Mouse (Mus musculus) heart, postnatal 36 days (tissue): Measurements from ENCODE around the gene Acot10. TPM values are rescaled to one million over a fixed set of nuclear protein-coding genes. Genes with fewer than 3 reads are reported as not detected.
"Not testable (repeated sequence)": the region's sequence is repeated elsewhere in the genome, so short reads cannot be mapped to it uniquely, and the experiment has no call there.

Source experiments
- DNase-seq, 2 experiments: peaks; one replicate each; pipeline ENCODE4 v3.0.0; 2021 to 2022
- intact Hi-C: fragments of 180-260 bp; cut with DNase I; formaldehyde crosslinking; loops from one replicate; pipeline ENCODE4 v1.15.1; 2025
- total RNA-seq, 2 experiments: library from RNA; stranded (reverse); gene quantifications; 2 replicates each; pipeline ENCODE4 v1.2.3; 2021

Gene Acot10
- total RNA-seq: not detected

- intact Hi-C loops: no loop called here
- no peak for DNase-seq
Observed at GRCm38 (mm10) chr15:20666650-20667049, at the start of gene Acot10. Gene Acot10, minus strand, starts transcription at chr15:20666750.

- DNase-seq: no peak
- intact Hi-C loops: no loop called here
Observed at GRCm38 (mm10) chr15:20711859-20712258, 45.3 kb upstream of the Acot10 start.

- DNase-seq: no peak
- intact Hi-C loops: no loop called here
Observed at GRCm38 (mm10) chr15:20696229-20696628, 29.7 kb upstream of the Acot10 start.

DNA sequence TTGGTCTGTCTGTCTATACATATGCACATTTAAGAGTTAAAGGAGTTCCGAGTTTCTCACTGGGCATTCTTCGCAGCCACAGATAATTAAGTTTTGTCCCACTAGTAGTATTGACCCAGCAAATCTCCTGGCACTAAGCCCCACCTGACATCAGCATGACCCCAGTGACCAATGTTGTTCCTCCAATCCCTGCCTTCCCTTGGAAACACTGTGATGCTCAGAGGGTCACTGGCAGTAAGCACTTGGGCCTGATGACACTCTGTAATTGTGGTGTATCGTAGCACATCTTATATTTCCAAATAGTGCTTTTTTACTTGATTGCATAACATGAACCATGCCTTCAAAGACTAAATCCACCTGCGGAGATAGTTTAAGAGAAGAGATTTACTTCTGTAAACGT lies 17.6 kb upstream of the Acot10 start:
- no peak for DNase-seq
- intact Hi-C loops: no loop called here

GRCm38 (mm10) chr15:20682719-20683118 lies 16.2 kb upstream of the Acot10 start:
- intact Hi-C loops: no loop called here
- no peak for DNase-seq

GRCm38 (mm10) chr15:20669507-20669906 lies 3.0 kb upstream of the Acot10 start:
- intact Hi-C loops, DNase-seq: not testable (repeated sequence)

GRCm38 (mm10) chr15:20667989-20668388 lies 1.4 kb upstream of the Acot10 start:
- intact Hi-C loops: no loop called here
- no peak for DNase-seq

DNA sequence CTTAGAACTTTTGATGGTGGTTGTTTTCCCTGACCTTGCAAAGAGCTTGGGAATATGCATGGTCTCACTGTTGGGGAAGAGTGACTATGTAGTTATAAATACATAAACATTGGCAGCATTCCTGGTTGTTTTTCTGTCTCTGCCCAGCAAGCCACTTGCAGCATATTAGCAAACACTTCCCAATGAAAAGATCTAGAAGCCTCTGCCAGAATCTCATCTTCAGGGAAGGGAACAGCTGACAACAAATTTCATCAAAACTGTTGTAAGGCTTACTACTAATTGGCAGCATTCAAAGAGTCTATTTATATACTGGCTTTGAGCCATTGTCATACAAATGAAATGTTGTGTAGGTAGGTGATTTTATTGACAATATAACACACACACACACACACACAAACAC lies 800 bp upstream of the Acot10 start:
- intact Hi-C loops: no loop called here

DNA sequence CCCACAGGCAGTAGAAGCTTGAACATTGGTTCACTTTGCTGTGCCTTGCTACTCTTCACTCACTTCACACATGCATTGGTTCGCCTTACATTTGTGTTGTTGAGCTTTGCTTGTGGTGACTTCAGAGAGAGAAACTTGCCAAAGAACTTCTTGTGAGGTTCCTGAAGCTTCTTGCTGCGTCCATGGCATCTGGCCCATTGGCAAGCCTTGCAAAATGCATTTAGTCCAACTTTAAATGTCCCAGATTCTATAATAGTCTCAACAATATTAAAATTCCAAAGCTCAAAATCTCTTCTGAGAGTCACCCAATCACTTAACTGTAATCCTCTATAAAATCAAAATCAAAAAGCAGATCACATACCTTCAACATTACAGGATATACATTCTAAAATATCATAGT lies 6.3 kb downstream of the Acot10 start:
- DNase-seq: no peak
- intact Hi-C loops: no loop called here

More for the DNA sequence above, 800 bp upstream of the Acot10 start:
- DNase-seq: no peak

DNA sequence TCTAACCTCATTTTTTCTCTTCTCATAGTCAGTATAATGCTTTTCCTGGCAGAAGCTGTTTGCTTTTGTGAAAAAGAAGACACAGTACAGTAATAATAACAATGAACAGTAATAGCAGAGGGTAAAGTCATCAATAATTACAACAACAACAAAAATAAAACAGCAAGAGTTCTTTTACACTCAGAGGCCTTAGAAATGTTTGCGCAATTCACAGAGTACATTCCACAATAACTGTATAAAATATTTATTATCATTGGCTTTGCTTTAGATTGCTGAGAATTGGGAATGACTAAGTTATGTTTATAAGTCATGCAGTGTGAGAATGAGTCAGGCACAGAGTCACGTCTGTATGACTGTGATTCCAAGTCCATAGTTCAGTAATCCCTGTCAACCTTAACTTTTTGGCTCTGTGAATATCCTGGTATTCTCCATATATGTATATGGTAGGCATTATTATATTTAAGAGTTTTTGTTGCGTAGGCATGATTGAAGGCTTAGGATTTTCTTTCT lies 23.6 kb downstream of the Acot10 start:
- no peak for DNase-seq

DNA sequence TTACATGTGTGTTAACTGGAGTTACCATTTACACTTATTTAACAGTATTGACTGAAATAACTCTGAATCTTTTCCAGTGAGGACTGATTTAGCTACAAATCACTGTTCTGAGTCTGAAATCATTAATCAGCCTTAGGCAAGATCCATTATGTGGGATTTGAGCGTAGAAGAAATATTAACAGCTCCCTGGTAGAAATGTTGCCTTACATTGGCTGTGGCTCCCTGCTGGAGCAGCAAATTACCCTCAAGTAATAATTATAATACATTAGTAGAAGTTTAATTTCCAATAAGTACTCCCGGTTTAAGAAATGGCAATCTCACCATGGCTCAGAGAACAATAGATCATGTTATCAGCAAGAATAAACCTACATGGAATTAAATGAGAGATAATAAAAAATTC lies 27.4 kb downstream of the Acot10 start:
- intact Hi-C loops: no loop called here
- DNase-seq: no peak

More for the DNA sequence above, 23.6 kb downstream of the Acot10 start:
- intact Hi-C loops: no loop called here

DNA sequence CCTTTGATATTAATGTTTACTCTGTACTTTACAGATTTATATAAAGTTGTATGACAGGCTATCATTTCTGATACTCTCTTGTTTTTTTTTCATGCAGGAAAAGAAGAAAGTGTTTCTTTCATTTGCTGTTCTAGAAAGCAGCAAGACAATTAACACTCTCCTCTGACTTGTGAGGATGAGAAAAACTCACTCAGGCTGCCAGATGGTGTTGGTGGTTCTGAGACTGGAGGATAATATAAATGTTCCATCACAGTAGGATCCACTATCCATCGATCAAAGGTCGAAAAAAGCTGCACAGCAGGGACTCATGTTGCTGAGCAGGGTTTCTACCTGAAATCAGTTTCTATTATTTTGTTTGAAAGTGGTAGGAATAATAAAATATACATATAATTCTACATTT lies 32.0 kb downstream of the Acot10 start:
- intact Hi-C loops: no loop called here

More for the DNA sequence above, 32.0 kb downstream of the Acot10 start:
- DNase-seq: no peak

Other genes starting within 250 kb of the Acot10 start
- under 1 TPM in 1 of 2 experiments, not detected in 1; 0.05 TPM for gene Cdh12, start 217.5 kb downstream of the Acot10 start, total RNA-seq